Mouse (Mus musculus): ENCODE measurements around the gene Polr2a.

DNA sequence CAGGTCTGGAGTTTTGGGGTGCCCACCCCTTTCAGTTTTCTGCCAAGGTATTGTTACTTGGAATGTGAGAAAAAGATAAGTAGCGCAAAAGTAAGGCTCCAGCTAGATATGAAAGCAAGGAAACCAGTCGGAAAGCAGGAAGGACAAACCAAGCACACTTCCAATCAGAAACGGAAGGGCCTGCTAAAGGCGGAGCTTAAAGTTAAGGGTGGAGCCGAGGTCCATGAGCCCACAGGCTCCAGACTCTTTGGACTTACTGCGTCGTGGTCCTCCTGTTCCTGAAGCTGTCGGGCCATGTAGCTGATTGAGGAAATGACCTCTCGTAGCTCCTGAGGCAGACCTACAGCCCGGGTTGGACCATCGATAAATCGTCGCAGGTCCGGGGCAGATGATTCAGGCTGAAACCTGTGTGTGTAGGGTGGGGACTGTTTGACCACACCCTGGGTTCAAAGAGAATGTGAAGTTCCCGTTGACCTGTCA, 26.4 kb upstream of the Polr2a start:
- TF ChIP-seq POLR2A (IDR thresholded peaks at IDR 0.05; ENCODE audit: borderline replicate concordance, control insufficient read depth, low read depth, low read length) (no peak), CTCF (IDR thresholded peaks at IDR 0.05; ENCODE audit: control insufficient read depth, insufficient read depth, low read length) (no peak)
